Mouse (Mus musculus) T-helper 17 cell (primary cell): ENCODE measurements at regions not wholly inside any gene's neighbourhood (a gene's known extent, or its start where the extent isn't known, plus 50 kb on each side); places are given as distances from the start of the nearest gene placed in this dataset.

Experiments
- in situ Hi-C, 2 experiments: fragments of 300-600 bp; cut with MboI, MseI; formaldehyde crosslinking; loops; 1 replicate in 1 of 2; 2 replicates in 1 of 2; pipeline ENCODE4 v1.15.1; 2025; ENCODE audit warnings: high pct_unique_total_duplicates in 2 of 2

DNA sequence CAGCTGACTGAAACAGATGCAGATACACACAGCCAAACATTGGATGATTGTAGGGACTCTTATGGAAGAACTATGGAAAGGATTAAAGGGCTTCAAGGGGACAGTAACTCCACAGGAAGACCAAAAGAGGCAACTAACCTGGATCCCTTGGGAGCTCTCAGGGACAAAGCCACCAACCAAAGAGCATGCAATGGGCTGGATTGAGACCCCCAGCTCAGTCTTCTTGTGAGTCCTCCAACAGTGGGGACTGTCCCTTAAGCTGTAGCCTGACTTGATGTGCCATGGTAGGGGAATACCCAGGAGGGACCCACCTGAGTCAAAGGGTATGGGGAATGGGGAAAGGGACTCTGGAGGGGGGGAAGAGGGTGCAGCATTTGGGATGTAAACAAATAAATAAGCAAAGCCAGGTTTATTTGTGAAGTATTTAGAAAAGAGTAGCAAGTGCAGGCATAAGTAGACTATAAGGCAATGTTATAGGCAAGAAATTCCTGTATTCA is 313.8 kb downstream of the Otol1 start:
- in situ Hi-C loops = no loop called here

DNA sequence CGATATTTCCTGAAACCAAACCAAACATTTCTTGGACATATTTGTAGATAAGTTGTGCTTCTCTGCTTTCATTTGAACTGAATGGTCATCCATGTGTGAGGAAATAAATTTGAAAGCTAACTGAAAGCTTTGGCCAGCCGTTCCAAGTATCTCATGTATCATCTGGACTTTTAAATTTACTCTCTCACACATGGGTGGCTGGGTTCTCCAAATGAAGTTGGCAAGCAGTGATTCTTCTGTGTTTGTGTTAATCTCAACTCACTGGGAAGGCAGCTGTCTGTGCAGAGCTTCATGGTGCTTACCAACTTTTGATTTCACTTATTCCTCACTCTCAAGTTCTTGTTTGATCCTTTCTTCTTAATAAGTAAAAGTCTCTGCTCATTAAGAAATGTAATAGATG is 317.3 kb downstream of the Otol1 start:
- in situ Hi-C loops = no loop called here
